ENCODE assay signal across 10 mouse cellular contexts in genomic region chr8:71667256-71667655, GRCm38 (mm10). TPM values are rescaled to one million over a fixed set of nuclear protein-coding genes. Genes with fewer than 3 reads are reported as not detected.
DNase-seq lines count a peak whose midpoint lies in the region; ATAC-seq lines count a peak whose summit lies in the region.
"Had no signal": no experiment of that assay in that cellular context is flagged by ENCODE, and none has a peak within 500 bp of the region (broad histone marks: within the 10 kb centered on the region; RNA-seq: fewer than 3 reads in every experiment).

No protein-coding gene starts in this region.

- H3K4me3 ChIP-seq in heart, embryonic 14.5 days (ENCODE audit: control insufficient read depth in 1 of 2, insufficient read depth in 1 of 2, low read depth in 1 of 2, low read length in 2 of 2): no peak overlapping the region
- H3K4me3 ChIP-seq in forebrain, embryonic 10.5 days: no peak overlapping the region; the same call in 1 of the 2 replicates
- H3K4me3 ChIP-seq in hindbrain, embryonic 12.5 days: no peak overlapping the region
- no peak overlapping the region for H3K4me3 ChIP-seq in midbrain, embryonic 16.5 days (ENCODE audit: low read depth, low read length)
- H3K4me3 ChIP-seq: layer of hippocampus, adult 2 months had no signal

- peaks cover 1% of the 10 kb centered on the region; the same call in 1 of the 2 replicates for H3K27me3 ChIP-seq in heart, embryonic 14.5 days (ENCODE audit: control insufficient read depth, insufficient read depth, low read length)
- H3K27me3 ChIP-seq in forebrain, embryonic 10.5 days (ENCODE audit: poor library complexity, severe bottlenecking): peaks cover 83% of the 10 kb centered on the region
- peaks cover 57% of the 10 kb centered on the region for H3K27me3 ChIP-seq in hindbrain, embryonic 12.5 days
- H3K27me3 ChIP-seq in midbrain, embryonic 16.5 days (ENCODE audit: control insufficient read depth, insufficient read depth, low read depth, low read length): no peaks in the 10 kb centered on the region

- H3K9me3 ChIP-seq in heart, embryonic 14.5 days (ENCODE audit: control insufficient read depth, low read length): no peaks in the 10 kb centered on the region
- H3K9me3 ChIP-seq in forebrain, embryonic 10.5 days: no peaks in the 10 kb centered on the region
- no peaks in the 10 kb centered on the region for H3K9me3 ChIP-seq in hindbrain, embryonic 12.5 days (replicated peaks)
- no peaks in the 10 kb centered on the region for H3K9me3 ChIP-seq in midbrain, embryonic 16.5 days (replicated peaks; ENCODE audit: control insufficient read depth, low read length, poor library complexity, severe bottlenecking)

- peak overlapping the region; percentile 17 to 84; a peak in 3 of 4 replicates for H3K27ac ChIP-seq in heart, embryonic 14.5 days (replicated peaks in 1 of 2; ENCODE audit: control insufficient read depth in 1 of 2, insufficient read depth in 1 of 2, low read depth in 2 of 2, low read length in 2 of 2)
- H3K27ac ChIP-seq in forebrain, embryonic 10.5 days: peak overlapping the region; percentile 72
- peak overlapping the region; percentile 56; the same call in 1 of the 2 replicates for H3K27ac ChIP-seq in hindbrain, embryonic 12.5 days
- H3K27ac ChIP-seq in midbrain, embryonic 16.5 days (ENCODE audit: low read length): peak overlapping the region; percentile 50
- H3K27ac ChIP-seq: layer of hippocampus, adult 2 months had no signal

- no peak for ATAC-seq in heart, embryonic 14.5 days (ENCODE audit: insufficient number of reproducible peaks, insufficient read depth, low FRiP score, low read depth)
- no peak for ATAC-seq in hindbrain, embryonic 12.5 days (ENCODE audit: low FRiP score)
- ATAC-seq in midbrain, embryonic 16.5 days: no peak
- ATAC-seq: inflammation-experienced regulatory T-cells, adult 6 months had no signal

- peak overlapping the region; percentile 71; the same call in 1 of the 2 replicates for H3K4me2 ChIP-seq in heart, embryonic 14.5 days (ENCODE audit: low read length)
- H3K4me2 ChIP-seq in hindbrain, embryonic 12.5 days (replicated peaks): peak overlapping the region; percentile 6; the same call in 1 of the 2 replicates
- peak overlapping the region; percentile 22; the same call in 1 of the 2 replicates for H3K4me2 ChIP-seq in midbrain, embryonic 16.5 days (ENCODE audit: low read length)

- H3K9ac ChIP-seq in heart, embryonic 14.5 days (ENCODE audit: low read length): no peak overlapping the region; the same call in 1 of the 2 replicates
- H3K9ac ChIP-seq in hindbrain, embryonic 12.5 days: peak overlapping the region; percentile 45; the same call in 1 of the 2 replicates
- peak overlapping the region; percentile 49 for H3K9ac ChIP-seq in midbrain, embryonic 16.5 days (ENCODE audit: low read depth, low read length)

- intact Hi-C loops in left cerebral cortex, postnatal 4 days (cut with DNase I): loop anchor here (10.0 kb wide), 1 partner anchor 102 kb away; the partner anchor contains the start of genes Nxnl1 and Slc27a1

- H3K4me1 ChIP-seq in heart, embryonic 14.5 days (ENCODE audit: control insufficient read depth in 2 of 2, insufficient read depth in 2 of 2, low read length in 2 of 2): peaks cover 15 to 50% of the 10 kb centered on the region in 2 experiments
- H3K4me1 ChIP-seq in forebrain, embryonic 10.5 days: peaks cover 68% of the 10 kb centered on the region
- H3K4me1 ChIP-seq in hindbrain, embryonic 12.5 days: peaks cover 53% of the 10 kb centered on the region
- H3K4me1 ChIP-seq in midbrain, embryonic 16.5 days (ENCODE audit: control insufficient read depth, insufficient read depth, low read length): peaks cover 42% of the 10 kb centered on the region

- WGBS in heart, embryonic 14.5 days: 64% methylated on average over 5 of the region's 5 CpGs
- 50% methylated on average over 5 of the region's 5 CpGs for WGBS in forebrain, embryonic 10.5 days
- 43% methylated on average over 5 of the region's 5 CpGs for WGBS in hindbrain, embryonic 12.5 days
- WGBS in midbrain, embryonic 16.5 days: 46% methylated on average over 5 of the region's 5 CpGs

- no peak for DNase-seq in heart, postnatal 4 days
- peak; percentile 13 for DNase-seq in forebrain, embryonic 10.5 days (ENCODE audit: extremely low spot score, low spot score)
- DNase-seq in left cerebral cortex, postnatal 4 days: no peak
- no peak for DNase-seq in spleen, postnatal 10 days (ENCODE audit: low spot score in 2 of 2)

- no peaks in the 10 kb centered on the region for H3K36me3 ChIP-seq in heart, embryonic 14.5 days (ENCODE audit: control insufficient read depth, insufficient read depth, low read length)
- no peaks in the 10 kb centered on the region for H3K36me3 ChIP-seq in forebrain, embryonic 10.5 days (replicated peaks)
- H3K36me3 ChIP-seq in hindbrain, embryonic 12.5 days: peaks cover 15% of the 10 kb centered on the region; the same call in 1 of the 2 replicates
- H3K36me3 ChIP-seq in midbrain, embryonic 16.5 days (ENCODE audit: control insufficient read depth, insufficient read depth, low read length): peaks cover 14% of the 10 kb centered on the region; the same call in 1 of the 2 replicates

RNA-seq across cellular contexts. Expression of gene Unc13a, which starts 4.3 kb away (rescaled TPM):
- polyA plus RNA-seq in heart, embryonic 14.5 days (2014; fragmentation: Nextera tagmentation; extraction: Ambion mirVana): 0.38 and 0.89 TPM in 2 replicates
- total RNA-seq in heart, postnatal 4 days (2021): 1 to 10 TPM; 1.3 to 1.4 TPM
- polyA plus RNA-seq in forebrain, embryonic 10.5 days (2016; fragmentation: Nextera tagmentation; extraction: Ambion mirVana): 2.9 and 3.3 TPM in 2 replicates
- 13.9 and 16.1 TPM in 2 replicates for polyA plus RNA-seq in hindbrain, embryonic 12.5 days (2016; fragmentation: Nextera tagmentation; extraction: Ambion mirVana)
- polyA plus RNA-seq in midbrain, embryonic 16.5 days (2015; fragmentation: Nextera tagmentation; extraction: Ambion mirVana): 23.5 and 29.0 TPM in 2 replicates
- total RNA-seq in left cerebral cortex, postnatal 4 days (2021): 100 to 1,000 TPM; 204 to 221 TPM
- total RNA-seq: gastrocnemius, adult 18-20 months had no signal

RNA-seq across cellular contexts. Expression of gene Jak3, which starts 8.8 kb away (rescaled TPM):
- 5.9 and 6.3 TPM in 2 replicates for polyA plus RNA-seq in heart, embryonic 14.5 days (2014; fragmentation: Nextera tagmentation; extraction: Ambion mirVana)
- 10 to 100 TPM; 15.8 TPM for total RNA-seq in heart, postnatal 4 days (2021)
- polyA plus RNA-seq in forebrain, embryonic 10.5 days (2016; fragmentation: Nextera tagmentation; extraction: Ambion mirVana): 2.5 and 3.0 TPM in 2 replicates
- polyA plus RNA-seq in hindbrain, embryonic 12.5 days (2016; fragmentation: Nextera tagmentation; extraction: Ambion mirVana): 3.7 and 3.8 TPM in 2 replicates
- polyA plus RNA-seq in midbrain, embryonic 16.5 days (2015; fragmentation: Nextera tagmentation; extraction: Ambion mirVana): 4.7 and 5.4 TPM in 2 replicates
- 1 to 10 TPM; 4.5 to 5.5 TPM for total RNA-seq in left cerebral cortex, postnatal 4 days (2021)

RNA-seq across cellular contexts. Expression of gene Insl3, which starts 21.8 kb away (rescaled TPM):
- 2.4 and 2.7 TPM in 2 replicates for polyA plus RNA-seq in heart, embryonic 14.5 days (2014; fragmentation: Nextera tagmentation; extraction: Ambion mirVana)
- total RNA-seq in heart, postnatal 4 days (2021): 1 to 10 TPM; 6.6 to 6.9 TPM
- 0.26 TPM in 1 of 2 replicates, not detected in the other for polyA plus RNA-seq in forebrain, embryonic 10.5 days (2016; fragmentation: Nextera tagmentation; extraction: Ambion mirVana)
- polyA plus RNA-seq in hindbrain, embryonic 12.5 days (2016; fragmentation: Nextera tagmentation; extraction: Ambion mirVana): 0.69 TPM in 1 of 2 replicates, not detected in the other
- polyA plus RNA-seq in midbrain, embryonic 16.5 days (2015; fragmentation: Nextera tagmentation; extraction: Ambion mirVana): 1.4 TPM in 1 of 2 replicates, not detected in the other
- 1 to 10 TPM in 1 of 2 experiments, under 1 TPM in 1; 0.70 to 1.6 TPM for total RNA-seq in left cerebral cortex, postnatal 4 days (2021)

RNA-seq across cellular contexts. Expression of gene B3gnt3, which starts 34.3 kb away (rescaled TPM):
- polyA plus RNA-seq in heart, embryonic 14.5 days (2014; fragmentation: Nextera tagmentation; extraction: Ambion mirVana): 3.0 and 3.1 TPM in 2 replicates
- total RNA-seq in heart, postnatal 4 days (2021): 1 to 10 TPM; 7.5 to 7.6 TPM
- 0.41 and 0.69 TPM in 2 replicates for polyA plus RNA-seq in forebrain, embryonic 10.5 days (2016; fragmentation: Nextera tagmentation; extraction: Ambion mirVana)
- polyA plus RNA-seq in hindbrain, embryonic 12.5 days (2016; fragmentation: Nextera tagmentation; extraction: Ambion mirVana): 0.59 and 0.86 TPM in 2 replicates
- 0.20 and 0.50 TPM in 2 replicates for polyA plus RNA-seq in midbrain, embryonic 16.5 days (2015; fragmentation: Nextera tagmentation; extraction: Ambion mirVana)
- total RNA-seq in left cerebral cortex, postnatal 4 days (2021): under 1 TPM; 0.22 to 0.36 TPM

RNA-seq across cellular contexts. Expression of gene Colgalt1, which starts 56.5 kb away (rescaled TPM):
- 58.1 and 61.6 TPM in 2 replicates for polyA plus RNA-seq in heart, embryonic 14.5 days (2014; fragmentation: Nextera tagmentation; extraction: Ambion mirVana)
- 10 to 100 TPM; 48.0 to 50.3 TPM for total RNA-seq in heart, postnatal 4 days (2021)
- polyA plus RNA-seq in forebrain, embryonic 10.5 days (2016; fragmentation: Nextera tagmentation; extraction: Ambion mirVana): 44.2 and 47.4 TPM in 2 replicates
- polyA plus RNA-seq in hindbrain, embryonic 12.5 days (2016; fragmentation: Nextera tagmentation; extraction: Ambion mirVana): 63.7 and 65.9 TPM in 2 replicates
- 68.8 and 70.8 TPM in 2 replicates for polyA plus RNA-seq in midbrain, embryonic 16.5 days (2015; fragmentation: Nextera tagmentation; extraction: Ambion mirVana)
- total RNA-seq in left cerebral cortex, postnatal 4 days (2021): 10 to 100 TPM; 88.2 to 88.6 TPM

Comparison
In these comparisons a context has a peak if more than half of its experiments do, and no peak if none do; other contexts are left out.
1. H3K4me2 ChIP-seq: peak in every context shown above with its lines; median percentile 71 in heart, embryonic 14.5 days; 22 in midbrain, embryonic 16.5 days; 6 in hindbrain, embryonic 12.5 days.